ENCODE assay signal across 17 mouse cellular contexts in genomic region chr17:37027486-37027885, GRCm38 (mm10). TPM values are rescaled to one million over a fixed set of nuclear protein-coding genes. Genes with fewer than 3 reads are reported as not detected.
DNase-seq lines count a peak whose midpoint lies in the region; ATAC-seq and TF ChIP-seq lines count a peak whose summit lies in the region.
"Had no signal": no experiment of that assay in that cellular context is flagged by ENCODE, and none has a peak within 500 bp of the region (broad histone marks: within the 10 kb centered on the region; RNA-seq: fewer than 3 reads in every experiment).

No protein-coding gene starts in this region.

- no peaks in the 10 kb centered on the region for H3K9me3 ChIP-seq in embryonic facial prominence, embryonic 14.5 days (ENCODE audit: control insufficient read depth, low read length)
- H3K9me3 ChIP-seq in hindbrain, postnatal 0 days (ENCODE audit: low read length): no peaks in the 10 kb centered on the region
- H3K9me3 ChIP-seq in neural tube, embryonic 14.5 days (ENCODE audit: control insufficient read depth, low read length): no peaks in the 10 kb centered on the region
- H3K9me3 ChIP-seq: neural tube, embryonic 12.5 days had no signal

- H3K27me3 ChIP-seq in embryonic facial prominence, embryonic 14.5 days (replicated peaks; ENCODE audit: control insufficient read depth, insufficient read depth, low read length): no peaks in the 10 kb centered on the region
- H3K27me3 ChIP-seq in hindbrain, postnatal 0 days (ENCODE audit: insufficient read depth, low read length): no peaks in the 10 kb centered on the region
- H3K27me3 ChIP-seq in neural tube, embryonic 14.5 days (ENCODE audit: control insufficient read depth, insufficient read depth, low read length): no peaks in the 10 kb centered on the region
- H3K27me3 ChIP-seq: neural tube, embryonic 12.5 days had no signal

- H3K36me3 ChIP-seq in embryonic facial prominence, embryonic 14.5 days (ENCODE audit: control insufficient read depth, insufficient read depth, low read length): no peaks in the 10 kb centered on the region
- no peaks in the 10 kb centered on the region for H3K36me3 ChIP-seq in hindbrain, postnatal 0 days (ENCODE audit: insufficient read depth, low read length)
- no peaks in the 10 kb centered on the region for H3K36me3 ChIP-seq in neural tube, embryonic 14.5 days (ENCODE audit: control insufficient read depth, insufficient read depth, low read length)
- H3K36me3 ChIP-seq: neural tube, embryonic 12.5 days had no signal

- no peak for DNase-seq in layer of hippocampus, adult 2 months (ENCODE audit: low spot score in 2 of 2)
- no peak for DNase-seq in layer of hippocampus, postnatal 14 days (ENCODE audit: low spot score in 2 of 2)
- no peak for DNase-seq in embryonic facial prominence, embryonic 14.5 days (ENCODE audit: low spot score)
- DNase-seq in hindbrain, postnatal 0 days (ENCODE audit: low spot score): no peak
- DNase-seq in gastrocnemius, postnatal 10 days: no peak
- no peak for DNase-seq in gastrocnemius, postnatal 25 days
- no peak for DNase-seq in kidney, postnatal 25 days
- DNase-seq: lung, postnatal 14 days; right cerebral cortex, postnatal 25 days; thymus, adult 18-20 months had no signal

- no peak overlapping the region for H3K4me3 ChIP-seq in layer of hippocampus, adult 2 months
- H3K4me3 ChIP-seq in embryonic facial prominence, embryonic 14.5 days (ENCODE audit: low read depth, low read length): no peak overlapping the region
- H3K4me3 ChIP-seq in hindbrain, postnatal 0 days (ENCODE audit: low read length): no peak overlapping the region
- H3K4me3 ChIP-seq in neural tube, embryonic 14.5 days (ENCODE audit: low read depth, low read length): no peak overlapping the region
- H3K4me3 ChIP-seq: neural tube, embryonic 12.5 days had no signal

- H3K4me2 ChIP-seq in embryonic facial prominence, embryonic 14.5 days (ENCODE audit: low read depth, low read length): no peak overlapping the region
- H3K4me2 ChIP-seq in hindbrain, postnatal 0 days (ENCODE audit: low read depth, low read length): no peak overlapping the region
- H3K4me2 ChIP-seq in neural tube, embryonic 14.5 days (ENCODE audit: low read depth, low read length): no peak overlapping the region

- ATAC-seq in embryonic facial prominence, embryonic 14.5 days (ENCODE audit: low read depth): no peak
- no peak for ATAC-seq in hindbrain, postnatal 0 days
- ATAC-seq in neural tube, embryonic 14.5 days (ENCODE audit: low read depth): no peak
- ATAC-seq: activated CD4-positive, CD25-positive, alpha-beta regulatory T cell, adult 4 months; CD4-positive, CD25-positive, alpha-beta regulatory T cell, adult 4 months had no signal

- H3K9ac ChIP-seq in embryonic facial prominence, embryonic 14.5 days (ENCODE audit: low read depth, low read length): no peak overlapping the region
- no peak overlapping the region for H3K9ac ChIP-seq in hindbrain, postnatal 0 days (replicated peaks; ENCODE audit: low read length)
- no peak overlapping the region for H3K9ac ChIP-seq in neural tube, embryonic 14.5 days (replicated peaks; ENCODE audit: low read depth, low read length)

- no peak for TF ChIP-seq CTCF in layer of hippocampus, adult 2 months (conservative IDR thresholded peaks at IDR 0.05)
- TF ChIP-seq CTCF in hindbrain, postnatal 0 days (IDR thresholded peaks at IDR 0.05; ENCODE audit: low read depth): no peak

- H3K4me1 ChIP-seq in embryonic facial prominence, embryonic 14.5 days (ENCODE audit: control insufficient read depth, insufficient read depth, low read length): 0 out of 2 replicates have a peak, but pooled peaks cover 3% of the 10 kb centered on the region
- H3K4me1 ChIP-seq in hindbrain, postnatal 0 days (ENCODE audit: insufficient read depth, low read length): 0 out of 2 replicates have a peak, but pooled peaks cover 3% of the 10 kb centered on the region
- no peaks in the 10 kb centered on the region for H3K4me1 ChIP-seq in neural tube, embryonic 14.5 days (ENCODE audit: control insufficient read depth, insufficient read depth, low read length)
- H3K4me1 ChIP-seq: neural tube, embryonic 12.5 days had no signal

- peak overlapping the region; percentile 99; the same call in 1 of the 2 replicates for H3K27ac ChIP-seq in layer of hippocampus, adult 2 months
- H3K27ac ChIP-seq in embryonic facial prominence, embryonic 14.5 days (replicated peaks; ENCODE audit: low read depth, low read length): peak overlapping the region; percentile 98
- H3K27ac ChIP-seq in hindbrain, postnatal 0 days: peak overlapping the region; percentile 95; the same call in 1 of the 2 replicates
- H3K27ac ChIP-seq in neural tube, embryonic 14.5 days (ENCODE audit: low read depth, low read length): peak overlapping the region; percentile 97; the same call in 1 of the 2 replicates

- 95% methylated on average over 4 of the region's 4 CpGs for WGBS in embryonic facial prominence, embryonic 14.5 days
- WGBS in hindbrain, postnatal 0 days: 98% methylated on average over 4 of the region's 4 CpGs
- 92% methylated on average over 4 of the region's 4 CpGs for WGBS in neural tube, embryonic 14.5 days

RNA-seq across cellular contexts. Expression of gene Mog, which starts 4.3 kb away (rescaled TPM):
- 10 to 100 TPM; 42.6 to 45.6 TPM for total RNA-seq in layer of hippocampus, adult 2 months (2021)
- 10 to 100 TPM; 56.9 to 66.4 TPM for total RNA-seq in layer of hippocampus, postnatal 14 days (2021)
- polyA plus RNA-seq in embryonic facial prominence, embryonic 14.5 days (2014; fragmentation: Nextera tagmentation; extraction: Ambion mirVana): 0.12 and 0.22 TPM in 2 replicates
- total RNA-seq in hindbrain, postnatal 0 days (2014; rRNA removed): 0.52 TPM in 1 of 2 replicates, not detected in the other
- polyA plus RNA-seq in hindbrain, postnatal 0 days (2015; fragmentation: Nextera tagmentation; extraction: Ambion mirVana): 1.5 and 1.7 TPM in 2 replicates
- 2.4 and 2.6 TPM in 2 replicates for polyA plus RNA-seq in neural tube, embryonic 14.5 days (2014; fragmentation: Nextera tagmentation; extraction: Ambion mirVana)
- not detected for total RNA-seq in gastrocnemius, postnatal 10 days (2021)
- not detected for total RNA-seq in gastrocnemius, postnatal 25 days (2021)
- total RNA-seq: heart, adult 8-10 months had no signal
- polyA plus RNA-seq: activated CD4-positive, CD25-positive, alpha-beta regulatory T cell, adult 4 months; CD4-positive, CD25-positive, alpha-beta regulatory T cell, adult 4 months had no signal

RNA-seq across cellular contexts. Expression of gene Gabbr1, which starts 18.3 kb away (rescaled TPM):
- total RNA-seq in layer of hippocampus, adult 2 months (2021): 100 to 1,000 TPM; 682 to 738 TPM
- 100 to 1,000 TPM; 609 to 643 TPM for total RNA-seq in layer of hippocampus, postnatal 14 days (2021)
- polyA plus RNA-seq in embryonic facial prominence, embryonic 14.5 days (2014; fragmentation: Nextera tagmentation; extraction: Ambion mirVana): 8.4 and 10.2 TPM in 2 replicates
- 519 and 527 TPM in 2 replicates for total RNA-seq in hindbrain, postnatal 0 days (2014; rRNA removed)
- polyA plus RNA-seq in hindbrain, postnatal 0 days (2015; fragmentation: Nextera tagmentation; extraction: Ambion mirVana): 93.4 and 98.3 TPM in 2 replicates
- polyA plus RNA-seq in neural tube, embryonic 14.5 days (2014; fragmentation: Nextera tagmentation; extraction: Ambion mirVana): 78.9 and 103 TPM in 2 replicates
- 10 to 100 TPM; 12.8 to 20.1 TPM for total RNA-seq in gastrocnemius, postnatal 10 days (2021)
- total RNA-seq in gastrocnemius, postnatal 25 days (2021): 10 to 100 TPM in 1 of 2 experiments, 1 to 10 TPM in 1; 8.8 to 11.0 TPM

RNA-seq across cellular contexts. Expression of gene Zfp57, which starts 26.5 kb away (rescaled TPM):
- 10 to 100 TPM; 15.0 to 15.8 TPM for total RNA-seq in layer of hippocampus, adult 2 months (2021)
- 10 to 100 TPM; 33.4 to 34.3 TPM for total RNA-seq in layer of hippocampus, postnatal 14 days (2021)
- polyA plus RNA-seq in embryonic facial prominence, embryonic 14.5 days (2014; fragmentation: Nextera tagmentation; extraction: Ambion mirVana): 45.5 and 64.8 TPM in 2 replicates
- total RNA-seq in hindbrain, postnatal 0 days (2014; rRNA removed): 118 and 137 TPM in 2 replicates
- polyA plus RNA-seq in hindbrain, postnatal 0 days (2015; fragmentation: Nextera tagmentation; extraction: Ambion mirVana): 118 and 129 TPM in 2 replicates
- 289 and 326 TPM in 2 replicates for polyA plus RNA-seq in neural tube, embryonic 14.5 days (2014; fragmentation: Nextera tagmentation; extraction: Ambion mirVana)
- 1 to 10 TPM; 1.9 to 4.5 TPM for total RNA-seq in gastrocnemius, postnatal 10 days (2021)
- total RNA-seq in gastrocnemius, postnatal 25 days (2021): under 1 TPM; 0.78 to 0.82 TPM
- polyA plus RNA-seq: activated CD4-positive, CD25-positive, alpha-beta regulatory T cell, adult 4 months; CD4-positive, CD25-positive, alpha-beta regulatory T cell, adult 4 months had no signal

RNA-seq across cellular contexts. Expression of gene H2-M5, which starts 38.1 kb away (rescaled TPM):
- 1 to 10 TPM in 1 of 2 experiments, under 1 TPM in 1; 0.37 to 1.2 TPM for total RNA-seq in layer of hippocampus, adult 2 months (2021)
- 1 to 10 TPM; 2.1 to 3.0 TPM for total RNA-seq in layer of hippocampus, postnatal 14 days (2021)
- polyA plus RNA-seq in embryonic facial prominence, embryonic 14.5 days (2014; fragmentation: Nextera tagmentation; extraction: Ambion mirVana): 0.21 and 0.22 TPM in 2 replicates
- total RNA-seq in hindbrain, postnatal 0 days (2014; rRNA removed): 0.97 and 2.5 TPM in 2 replicates
- polyA plus RNA-seq in hindbrain, postnatal 0 days (2015; fragmentation: Nextera tagmentation; extraction: Ambion mirVana): 1.1 and 1.9 TPM in 2 replicates
- 1.3 and 2.1 TPM in 2 replicates for polyA plus RNA-seq in neural tube, embryonic 14.5 days (2014; fragmentation: Nextera tagmentation; extraction: Ambion mirVana)
- total RNA-seq in gastrocnemius, postnatal 10 days (2021): under 1 TPM in 1 of 2 experiments, not detected in 1; 0.18 TPM
- not detected for total RNA-seq in gastrocnemius, postnatal 25 days (2021)
- polyA plus RNA-seq: activated CD4-positive, CD25-positive, alpha-beta regulatory T cell, adult 4 months; CD4-positive, CD25-positive, alpha-beta regulatory T cell, adult 4 months had no signal

RNA-seq across cellular contexts. Expression of gene 2410137M14Rik, which starts 46.4 kb away (rescaled TPM):
- total RNA-seq in layer of hippocampus, adult 2 months (2021): not detected
- not detected for total RNA-seq in layer of hippocampus, postnatal 14 days (2021)
- polyA plus RNA-seq in embryonic facial prominence, embryonic 14.5 days (2014; fragmentation: Nextera tagmentation; extraction: Ambion mirVana): not detected in 2 replicates
- not detected in 2 replicates for total RNA-seq in hindbrain, postnatal 0 days (2014; rRNA removed)
- polyA plus RNA-seq in hindbrain, postnatal 0 days (2015; fragmentation: Nextera tagmentation; extraction: Ambion mirVana): 0.23 and 0.26 TPM in 2 replicates
- polyA plus RNA-seq in neural tube, embryonic 14.5 days (2014; fragmentation: Nextera tagmentation; extraction: Ambion mirVana): 0.32 and 0.53 TPM in 2 replicates
- not detected for total RNA-seq in gastrocnemius, postnatal 10 days (2021)
- total RNA-seq in gastrocnemius, postnatal 25 days (2021): not detected
- total RNA-seq: left cerebral cortex, postnatal 14 days had no signal
- polyA plus RNA-seq: activated CD4-positive, CD25-positive, alpha-beta regulatory T cell, adult 4 months; CD4-positive, CD25-positive, alpha-beta regulatory T cell, adult 4 months; kidney, embryonic 14.5 days; neural tube, embryonic 12.5 days had no signal

Comparison
In these comparisons a context has a peak if more than half of its experiments do, and no peak if none do; other contexts are left out.
1. RNA of gene Mog, which starts 4.3 kb away (total RNA-seq): 56.9 to 66.4 TPM in layer of hippocampus, postnatal 14 days and 42.6 to 45.6 TPM in layer of hippocampus, adult 2 months; 0.52 TPM in hindbrain, postnatal 0 days, not detected in gastrocnemius, postnatal 10 days and not detected in gastrocnemius, postnatal 25 days; every median in the first group is over 10 times any median in the second.
2. RNA of gene Gabbr1, which starts 18.3 kb away (total RNA-seq): 682 to 738 TPM in layer of hippocampus, adult 2 months, 609 to 643 TPM in layer of hippocampus, postnatal 14 days and 519 to 527 TPM in hindbrain, postnatal 0 days; 12.8 to 20.1 TPM in gastrocnemius, postnatal 10 days and 8.8 to 11.0 TPM in gastrocnemius, postnatal 25 days; every median in the first group is over 10 times any median in the second.
3. Peak in every context shown above with its lines, with median percentiles within 50 percentile points of each other: H3K27ac ChIP-seq.